Mouse (Mus musculus) liver, embryonic 15.5 days (tissue): ENCODE measurements around the gene Nrbf2. TPM values are rescaled to one million over a fixed set of nuclear protein-coding genes. Genes with fewer than 3 reads are reported as not detected.

ENCODE experiments used
- ATAC-seq: fragments of 200-750 bp; cut with Nextera tagmentation; 2 replicates; pipeline ENCODE4 v1.8.0; 2017; ENCODE audit warnings: moderate number of reproducible peaks, mild to moderate bottlenecking, moderate library complexity; ENCODE audit not compliant: insufficient read depth
- H3K27ac ChIP-seq: fragments of 300-500 bp; sonication (generic); replicated peaks from 2 replicates; pipeline ENCODE4 v1.5.1; 2015; ENCODE audit warnings: mild to moderate bottlenecking, inconsistent platforms
- H3K27me3 ChIP-seq: fragments of 300-500 bp; sonication (generic); 2 replicates; pipeline ENCODE4 v1.6.1; 2015; ENCODE audit warnings: mild to moderate bottlenecking, inconsistent platforms
- H3K36me3 ChIP-seq: fragments of 300-500 bp; sonication (generic); replicated peaks from 2 replicates; pipeline ENCODE4 v1.6.1; 2015; ENCODE audit warnings: moderate library complexity, mild to moderate bottlenecking, inconsistent platforms
- H3K4me1 ChIP-seq: fragments of 300-500 bp; sonication (generic); replicated peaks from 2 replicates; pipeline ENCODE4 v1.6.1; 2015; ENCODE audit warnings: inconsistent platforms
- H3K4me2 ChIP-seq: fragments of 300-500 bp; sonication (generic); 2 replicates; pipeline ENCODE4 v1.6.1; 2015; ENCODE audit warnings: moderate library complexity, mild to moderate bottlenecking, inconsistent platforms
- H3K4me3 ChIP-seq: fragments of 300-500 bp; sonication (generic); replicated peaks from 2 replicates; pipeline ENCODE4 v1.5.1; 2015; ENCODE audit warnings: mild to moderate bottlenecking, inconsistent platforms
- H3K9ac ChIP-seq: fragments of 300-500 bp; sonication (generic); 2 replicates; pipeline ENCODE4 v1.6.1; 2015; ENCODE audit warnings: moderate library complexity, mild to moderate bottlenecking, inconsistent platforms
- H3K9me3 ChIP-seq: fragments of 300-500 bp; sonication (generic); replicated peaks from 2 replicates; pipeline ENCODE4 v1.6.1; 2016; ENCODE audit warnings: inconsistent platforms
- WGBS: fragments of 180-500 bp; shearing (Covaris S2); methylation state at CpG from one replicate; pipeline ENCODE4 v1.1.7; 2015; ENCODE audit warnings: mixed read lengths; ENCODE audit not compliant: insufficient replicate concordance; 5-methylcytosine and 5-hydroxymethylcytosine counted together
- polyA plus RNA-seq: library from polyadenylated mRNA; unstranded; fragments of >200 nt; fragmentation: Nextera tagmentation; extraction: Ambion mirVana; gene quantifications from 2 replicates; pipeline ENCODE4 v1.2.1, GENCODE M21; 2015

Nrbf2 gene
- polyA plus RNA-seq, 1 experiment from 2014 or later = 15.7 TPM

- H3K4me2 ChIP-seq = no peak overlapping the region
- no peak overlapping the region for H3K27ac ChIP-seq
- H3K9me3 ChIP-seq = no peaks in the 10 kb centered on the region
- H3K4me1 ChIP-seq = no peaks in the 10 kb centered on the region; the same call in 1 of the 2 replicates
- H3K4me3 ChIP-seq = no peak overlapping the region
- H3K27me3 ChIP-seq = no peaks in the 10 kb centered on the region
- WGBS = 88% methylated on average over 6 of the region's 6 CpGs
- H3K36me3 ChIP-seq = peaks cover 72% of the 10 kb centered on the region
- no peak for ATAC-seq
- H3K9ac ChIP-seq = no peak overlapping the region
These were observed 34.3 kb downstream of the Nrbf2 start for GRCm38 (mm10) chr10:67250846-67251245.

GRCm38 (mm10) chr10:67249486-67249885 is 35.6 kb downstream of the Nrbf2 start:
- Histone ChIP-seq H3K4me3 (no peak overlapping the region), H3K36me3 (peaks cover 73% of the 10 kb centered on the region), H3K9ac (no peak overlapping the region), H3K9me3 (no peaks in the 10 kb centered on the region), H3K27ac (no peak overlapping the region), H3K4me2 (no peak overlapping the region), H3K27me3 (no peaks in the 10 kb centered on the region), H3K4me1 (no peaks in the 10 kb centered on the region; the same call in 1 of the 2 replicates)
- no peak for ATAC-seq
- WGBS = 82% methylated on average over 2 of the region's 2 CpGs

- no peak overlapping the region for H3K9ac ChIP-seq
- no peak overlapping the region for H3K27ac ChIP-seq
- WGBS = 78% methylated on average over 4 of the region's 4 CpGs
- H3K4me1 ChIP-seq = no peaks in the 10 kb centered on the region
- no peak for ATAC-seq
- peaks cover 75% of the 10 kb centered on the region for H3K36me3 ChIP-seq
- no peaks in the 10 kb centered on the region for H3K27me3 ChIP-seq
- H3K4me3 ChIP-seq = no peak overlapping the region
- H3K4me2 ChIP-seq = no peak overlapping the region
- no peaks in the 10 kb centered on the region for H3K9me3 ChIP-seq
These were observed 38.0 kb downstream of the Nrbf2 start for GRCm38 (mm10) chr10:67247145-67247544.

- H3K4me1 ChIP-seq = no peaks in the 10 kb centered on the region
- no peak for ATAC-seq
- H3K27ac ChIP-seq = no peak overlapping the region
- no peak overlapping the region for H3K9ac ChIP-seq
- no peaks in the 10 kb centered on the region for H3K9me3 ChIP-seq
- H3K36me3 ChIP-seq = peaks cover 78% of the 10 kb centered on the region
- H3K27me3 ChIP-seq = no peaks in the 10 kb centered on the region
- H3K4me3 ChIP-seq = no peak overlapping the region
- WGBS = 73% methylated on average over 6 of the region's 6 CpGs
- no peak overlapping the region for H3K4me2 ChIP-seq
These were observed 54.7 kb downstream of the Nrbf2 start for GRCm38 (mm10) chr10:67230439-67230838.

- Histone ChIP-seq H3K4me3 (no peak overlapping the region), H3K4me1 (no peaks in the 10 kb centered on the region), H3K4me2 (no peak overlapping the region), H3K27ac (no peak overlapping the region), H3K9ac (no peak overlapping the region), H3K27me3 (no peaks in the 10 kb centered on the region), H3K9me3 (no peaks in the 10 kb centered on the region), H3K36me3 (peaks cover 73% of the 10 kb centered on the region)
- 81% methylated on average over 14 of the region's 14 CpGs for WGBS
- no peak for ATAC-seq
These were observed 58.6 kb downstream of the Nrbf2 start for GRCm38 (mm10) chr10:67226543-67226942.

- peaks cover 70% of the 10 kb centered on the region for H3K36me3 ChIP-seq
- H3K9ac ChIP-seq = no peak overlapping the region
- H3K4me3 ChIP-seq = no peak overlapping the region
- H3K9me3 ChIP-seq = no peaks in the 10 kb centered on the region
- H3K4me2 ChIP-seq = no peak overlapping the region
- H3K4me1 ChIP-seq = no peaks in the 10 kb centered on the region
- 41% methylated on average over 7 of the region's 7 CpGs for WGBS
- no peaks in the 10 kb centered on the region for H3K27me3 ChIP-seq
- ATAC-seq = no peak
- H3K27ac ChIP-seq = no peak overlapping the region
These were observed 59.0 kb downstream of the Nrbf2 start for GRCm38 (mm10) chr10:67226109-67226508.

- no peak for ATAC-seq
- Histone ChIP-seq H3K9ac (no peak overlapping the region), H3K27ac (no peak overlapping the region), H3K9me3 (no peaks in the 10 kb centered on the region), H3K4me1 (no peaks in the 10 kb centered on the region), H3K36me3 (peaks cover 68% of the 10 kb centered on the region), H3K27me3 (no peaks in the 10 kb centered on the region), H3K4me2 (no peak overlapping the region), H3K4me3 (no peak overlapping the region)
- WGBS = 77% methylated on average over 6 of the region's 6 CpGs
These were observed 59.6 kb downstream of the Nrbf2 start for GRCm38 (mm10) chr10:67225528-67225927.

- WGBS = 63% methylated on average over 3 of the region's 4 CpGs
- H3K4me3 ChIP-seq = no peak overlapping the region
- H3K27me3 ChIP-seq = no peaks in the 10 kb centered on the region
- H3K9ac ChIP-seq = no peak overlapping the region
- no peaks in the 10 kb centered on the region for H3K9me3 ChIP-seq
- peaks cover 70% of the 10 kb centered on the region for H3K36me3 ChIP-seq
- no peaks in the 10 kb centered on the region for H3K4me1 ChIP-seq
- no peak overlapping the region for H3K4me2 ChIP-seq
- ATAC-seq = no peak
- H3K27ac ChIP-seq = no peak overlapping the region
These were observed 61.2 kb downstream of the Nrbf2 start for GRCm38 (mm10) chr10:67223942-67224341.

- Histone ChIP-seq H3K27ac (no peak overlapping the region), H3K4me2 (no peak overlapping the region), H3K36me3 (peaks cover 71% of the 10 kb centered on the region), H3K9ac (no peak overlapping the region), H3K9me3 (no peaks in the 10 kb centered on the region), H3K27me3 (no peaks in the 10 kb centered on the region), H3K4me1 (no peaks in the 10 kb centered on the region), H3K4me3 (no peak overlapping the region)
- ATAC-seq = no peak
- 40% methylated on average over 5 of the region's 5 CpGs for whole genome bisulfite sequencing
These were observed 63.8 kb downstream of the Nrbf2 start for GRCm38 (mm10) chr10:67221284-67221683.

- Histone ChIP-seq H3K4me3 (no peak overlapping the region), H3K9ac (no peak overlapping the region), H3K9me3 (no peaks in the 10 kb centered on the region), H3K36me3 (peaks cover 60% of the 10 kb centered on the region), H3K4me2 (no peak overlapping the region), H3K4me1 (no peaks in the 10 kb centered on the region), H3K27ac (no peak overlapping the region), H3K27me3 (no peaks in the 10 kb centered on the region)
- WGBS = 71% methylated on average over 4 of the region's 4 CpGs
- no peak for ATAC-seq
These were observed 64.9 kb downstream of the Nrbf2 start for GRCm38 (mm10) chr10:67220251-67220650.

- no peak overlapping the region for H3K4me2 ChIP-seq
- H3K27me3 ChIP-seq = no peaks in the 10 kb centered on the region
- ATAC-seq = no peak
- H3K9me3 ChIP-seq = no peaks in the 10 kb centered on the region
- 75% methylated on average over 18 of the region's 18 CpGs for WGBS
- H3K4me1 ChIP-seq = peaks cover 3% of the 10 kb centered on the region; the same call in 1 of the 2 replicates
- no peak overlapping the region for H3K9ac ChIP-seq
- no peak overlapping the region for H3K27ac ChIP-seq
- peaks cover 51% of the 10 kb centered on the region for H3K36me3 ChIP-seq
- no peak overlapping the region for H3K4me3 ChIP-seq
These were observed 66.1 kb downstream of the Nrbf2 start for GRCm38 (mm10) chr10:67218873-67219565.

- Histone ChIP-seq H3K4me3 (no peak overlapping the region), H3K27me3 (no peaks in the 10 kb centered on the region), H3K4me1 (peaks cover 3% of the 10 kb centered on the region; the same call in 1 of the 2 replicates), H3K9me3 (no peaks in the 10 kb centered on the region), H3K9ac (no peak overlapping the region), H3K4me2 (no peak overlapping the region), H3K36me3 (peaks cover 39% of the 10 kb centered on the region), H3K27ac (no peak overlapping the region)
- ATAC-seq = no peak
- 80% methylated on average over 3 of the region's 3 CpGs for WGBS
These were observed 68.2 kb downstream of the Nrbf2 start for GRCm38 (mm10) chr10:67216872-67217271.
